Mouse (Mus musculus) neutrophil, adult 5-6 weeks (primary cell): ENCODE results near the gene Tepsin. TPM values are rescaled to one million over a fixed set of nuclear protein-coding genes. Genes with fewer than 3 reads are reported as not detected.

Experiments
- ATAC-seq: fragments of 151-379, 151-347 bp; 2 replicates; pipeline ENCODE4 v1.8.0; 2017; ENCODE audit warnings: mild to moderate bottlenecking, moderate TSS enrichment; ENCODE audit not compliant: insufficient number of reproducible peaks, poor library complexity, low FRiP score, severe bottlenecking; ENCODE audit errors: extremely low read depth
- total RNA-seq: library from RNA; stranded (forward); fragments of 200-1000 nt; gene quantifications from 2 replicates; pipeline ENCODE4 v1.2.3, GENCODE M21; 2017

Tepsin gene
- total RNA-seq, 1 experiment from 2014 or later: 30.6 TPM

- ATAC-seq: no peak
Measured at GRCm38 (mm10) chr11:120070286-120070930, 28.1 kb downstream of the Tepsin start.

DNA sequence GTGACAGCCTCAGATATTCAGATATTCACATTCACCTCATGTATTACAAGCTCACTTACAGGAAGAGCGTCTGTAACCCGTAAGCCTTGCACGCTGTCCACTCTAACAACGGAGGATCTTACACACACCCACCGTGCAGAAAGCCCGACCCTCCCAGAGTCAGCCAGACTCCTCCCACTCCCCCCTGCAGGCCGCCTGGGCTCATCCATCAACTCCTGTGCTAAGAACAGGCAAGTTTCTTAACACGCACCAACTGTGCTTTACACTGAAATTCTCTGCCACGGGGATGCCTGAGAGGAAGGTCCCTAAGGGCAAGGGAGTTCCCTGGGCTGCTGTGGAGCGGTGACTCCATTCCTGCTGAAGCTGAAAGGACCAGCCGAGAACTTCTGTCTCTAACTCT, 29.3 kb downstream of the Tepsin start:
- ATAC-seq: no peak

GRCm38 (mm10) chr11:120067834-120068233, 30.7 kb downstream of the Tepsin start:
- no peak for ATAC-seq

GRCm38 (mm10) chr11:120065291-120065690, 33.2 kb downstream of the Tepsin start:
- peak; percentile 45 for ATAC-seq

DNA sequence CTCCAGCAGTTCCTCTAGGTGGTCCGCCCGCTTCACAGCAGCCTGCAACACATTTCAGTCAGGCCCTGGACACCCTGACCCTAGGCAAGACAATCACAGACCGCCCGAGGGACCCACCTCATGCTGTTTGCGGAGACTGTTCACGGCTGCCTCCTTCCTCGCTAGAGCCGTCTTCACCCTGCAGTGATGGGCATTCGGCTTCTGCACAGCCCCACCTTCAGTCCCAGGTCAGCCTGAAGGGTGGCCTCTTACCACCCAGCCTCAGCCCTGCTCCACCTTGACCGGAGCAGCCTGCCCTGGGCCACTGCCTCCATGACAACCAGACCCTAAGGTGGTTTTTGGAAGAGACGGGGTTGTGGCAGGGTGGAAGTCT, 33.9 kb downstream of the Tepsin start:
- ATAC-seq: no peak

GRCm38 (mm10) chr11:120064006-120064667, 34.4 kb downstream of the Tepsin start:
- ATAC-seq: 0 out of 2 replicates have a peak, but pooled peaks have one; percentile 15

GRCm38 (mm10) chr11:120063326-120063725, 35.2 kb downstream of the Tepsin start:
- no peak for ATAC-seq

DNA sequence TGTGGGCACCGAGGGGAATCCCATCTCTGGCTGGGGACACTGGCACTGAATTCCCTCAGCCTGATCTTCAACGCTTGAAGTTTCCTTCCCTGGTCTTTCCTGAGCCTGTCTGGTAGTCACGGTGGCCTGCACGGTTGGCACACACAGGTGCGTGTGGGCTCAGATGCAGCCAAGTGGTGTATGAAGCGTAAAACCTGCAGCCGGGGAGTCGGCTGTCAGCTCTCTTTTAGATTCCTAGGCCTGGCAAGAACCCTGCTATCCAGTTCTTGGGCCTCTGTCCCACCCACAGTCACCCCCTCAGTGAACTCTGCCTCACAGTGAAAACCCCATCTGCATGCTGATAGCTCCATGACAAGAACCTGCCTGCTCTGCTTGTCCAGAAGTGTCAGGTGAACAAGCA, 37.9 kb downstream of the Tepsin start:
- no peak for ATAC-seq

DNA sequence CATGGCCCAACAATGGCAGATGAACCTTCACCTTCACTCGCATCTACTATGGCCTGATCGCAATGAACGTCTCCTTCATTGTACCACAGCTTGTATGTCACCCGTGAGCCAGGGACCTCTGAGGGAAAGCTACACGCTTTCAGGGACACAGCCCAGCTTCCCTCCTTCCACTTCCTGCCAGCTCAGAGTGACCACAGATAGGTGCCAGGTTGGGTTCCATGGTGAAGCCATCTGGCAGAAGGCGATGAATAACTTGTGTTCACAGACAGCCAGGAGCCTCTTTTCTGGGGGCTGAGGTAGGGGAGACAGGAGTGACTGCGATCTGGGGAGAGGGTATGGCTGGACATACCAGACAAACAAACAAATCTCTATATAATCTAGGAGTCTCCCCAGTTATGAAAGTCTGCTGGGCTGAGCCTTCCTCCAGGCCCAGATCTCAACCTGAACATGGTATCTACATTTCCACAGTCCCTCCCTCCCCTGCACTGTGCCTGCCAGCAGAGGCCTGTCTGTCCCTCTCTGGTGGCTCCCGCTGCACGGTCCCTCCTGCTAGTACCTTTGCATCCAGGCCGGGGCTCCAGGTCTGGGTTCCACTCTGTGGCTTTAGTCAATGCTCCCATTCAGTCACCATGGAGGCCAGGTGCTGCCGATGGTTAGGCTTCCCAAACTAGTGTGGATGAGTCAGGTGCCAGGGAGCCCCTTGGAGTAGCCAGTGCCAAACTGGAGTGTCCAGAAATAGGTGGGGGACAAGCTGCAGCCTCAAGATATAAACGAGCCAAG, 42.4 kb downstream of the Tepsin start:
- no peak for ATAC-seq

DNA sequence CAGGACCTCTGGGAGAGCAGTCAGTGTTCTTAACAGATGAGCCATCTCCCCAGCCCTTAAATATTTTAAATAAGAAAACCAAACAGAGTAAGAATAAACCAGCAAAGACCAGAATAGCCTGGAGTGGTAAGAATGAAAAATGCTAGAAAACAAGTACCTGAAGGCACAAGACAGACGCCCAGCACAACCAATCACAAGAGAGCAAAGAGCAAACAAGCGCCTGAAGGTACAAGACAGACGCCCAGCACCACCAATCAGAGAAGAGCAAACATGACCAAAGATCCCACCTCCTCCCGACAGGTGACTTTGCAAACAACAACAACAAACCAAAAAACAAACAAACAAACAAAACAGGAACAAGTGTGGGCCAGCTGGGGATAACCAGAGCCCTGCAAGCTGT, 44.7 kb downstream of the Tepsin start:
- ATAC-seq: no peak

DNA sequence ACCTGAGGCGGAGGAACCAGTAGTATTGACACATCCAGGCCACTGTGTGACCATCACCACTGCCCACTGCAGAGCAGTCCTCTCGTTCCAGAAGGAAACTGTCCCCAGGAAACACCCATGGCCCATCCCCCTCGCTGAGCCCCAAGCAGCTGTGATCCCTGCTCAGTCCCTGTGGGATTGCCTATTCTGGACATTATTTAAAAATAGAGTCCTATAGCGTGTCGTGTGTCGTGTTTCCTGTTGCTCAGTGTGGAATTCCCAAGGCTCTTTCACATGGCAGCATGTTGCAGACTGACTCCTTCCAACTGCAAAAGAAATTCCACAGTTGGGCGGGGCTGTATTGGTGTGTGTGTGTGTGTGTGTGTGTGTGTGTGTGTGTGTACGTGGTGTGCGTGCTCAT, 46.3 kb downstream of the Tepsin start:
- no peak for ATAC-seq

DNA sequence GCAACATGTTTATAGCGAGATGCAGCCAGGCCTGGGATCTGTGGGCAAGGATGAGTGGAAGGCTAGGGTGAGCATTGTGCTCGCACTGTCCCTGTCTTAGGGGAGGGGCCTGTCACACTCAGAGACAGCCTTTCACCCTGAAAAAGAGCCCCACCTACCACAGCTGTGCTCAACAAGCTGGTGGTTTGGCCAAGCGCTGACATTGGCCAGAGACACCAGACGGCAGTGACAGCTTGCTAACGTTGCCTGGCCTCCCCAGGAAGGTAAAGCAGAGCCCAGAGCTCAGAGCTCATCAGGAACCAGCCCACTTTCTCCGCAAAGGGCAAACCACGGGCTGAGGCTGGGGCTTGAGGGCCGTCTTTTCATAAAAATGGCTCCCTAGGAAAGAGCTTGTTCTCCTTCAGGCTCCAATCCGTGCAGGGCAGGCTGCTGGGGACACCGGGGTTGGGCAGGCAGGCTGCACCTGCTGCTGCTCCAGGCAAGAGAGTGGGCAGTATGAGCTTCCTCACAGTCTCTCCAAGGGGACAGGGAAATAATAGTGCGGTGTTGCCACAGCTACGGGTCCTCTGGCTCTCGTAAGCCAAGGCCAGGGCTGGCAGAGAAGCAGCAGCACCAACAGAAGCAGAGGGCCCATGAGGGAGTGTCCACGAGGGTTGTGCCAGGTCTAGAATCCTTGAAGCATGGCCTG, 47.3 kb downstream of the Tepsin start:
- no peak for ATAC-seq

DNA sequence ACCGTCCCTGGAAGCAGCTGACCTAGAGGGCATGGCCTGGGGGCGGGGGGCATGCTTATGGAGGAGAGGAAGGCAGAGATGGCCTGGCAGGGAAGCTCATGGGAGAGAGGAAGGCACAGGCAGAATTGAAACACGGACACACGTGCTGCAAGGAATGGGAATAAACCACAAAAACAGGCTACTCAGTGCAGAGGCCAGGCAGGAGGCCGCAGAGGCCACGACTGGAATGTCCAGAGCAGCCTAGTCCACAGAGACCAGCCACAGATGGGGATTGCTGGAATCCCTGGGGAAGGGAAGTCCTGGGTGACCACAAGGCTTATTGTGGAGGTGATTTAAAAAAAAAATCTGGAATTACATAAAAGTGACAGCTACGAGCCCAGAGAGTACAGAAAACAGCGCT, 49.5 kb downstream of the Tepsin start:
- no peak for ATAC-seq

DNA sequence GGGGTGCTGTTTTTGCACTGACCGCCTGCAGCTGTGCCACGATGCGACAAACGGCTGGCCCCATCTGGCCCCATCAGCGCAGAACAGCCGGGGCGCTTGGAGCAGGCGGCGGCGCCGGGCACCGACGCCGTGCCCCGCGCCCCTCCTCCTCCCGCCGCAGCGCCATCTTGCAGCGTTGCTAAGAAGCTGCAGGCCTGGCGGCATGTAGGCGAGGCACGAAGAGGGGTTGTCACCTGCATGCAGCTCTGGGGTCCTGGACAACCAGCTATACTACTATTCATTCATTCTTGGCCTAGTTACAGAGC, 50.3 kb downstream of the Tepsin start:
- ATAC-seq: no peak

DNA sequence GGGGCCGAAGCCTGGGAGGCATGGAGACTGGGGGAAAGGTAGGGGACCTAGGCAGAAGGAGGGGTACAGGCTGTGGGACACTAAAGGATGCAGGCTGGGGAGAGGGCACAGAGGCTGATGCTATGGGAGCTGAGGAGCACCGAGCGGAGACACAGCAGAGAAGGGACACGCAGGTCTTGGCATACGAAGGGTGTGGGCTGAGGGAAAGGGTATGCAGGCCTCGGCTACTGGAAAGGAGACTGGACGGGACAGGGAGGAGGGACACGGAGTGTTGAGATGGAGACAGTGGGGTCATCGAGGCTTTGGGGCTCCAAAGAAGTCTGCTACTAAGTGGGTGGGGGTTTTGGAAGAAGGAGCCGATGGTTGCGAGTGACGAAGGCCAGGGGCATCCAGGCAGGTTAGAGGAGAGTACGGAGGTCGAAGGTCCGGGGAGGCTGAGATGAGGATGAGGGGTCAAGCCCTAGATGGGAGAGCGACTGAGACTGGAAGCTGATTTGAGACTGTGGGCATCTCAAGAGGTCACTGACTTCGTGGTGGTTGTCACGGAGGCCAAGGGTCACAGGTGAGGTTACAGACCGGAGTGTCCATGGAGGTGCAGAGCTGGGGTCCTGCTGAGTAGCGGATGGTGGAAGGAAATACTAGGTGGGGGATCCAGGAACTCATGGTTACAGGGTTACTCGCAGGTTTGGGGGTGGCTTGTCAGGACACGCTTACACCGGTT, 50.8 kb downstream of the Tepsin start:
- no peak for ATAC-seq

DNA sequence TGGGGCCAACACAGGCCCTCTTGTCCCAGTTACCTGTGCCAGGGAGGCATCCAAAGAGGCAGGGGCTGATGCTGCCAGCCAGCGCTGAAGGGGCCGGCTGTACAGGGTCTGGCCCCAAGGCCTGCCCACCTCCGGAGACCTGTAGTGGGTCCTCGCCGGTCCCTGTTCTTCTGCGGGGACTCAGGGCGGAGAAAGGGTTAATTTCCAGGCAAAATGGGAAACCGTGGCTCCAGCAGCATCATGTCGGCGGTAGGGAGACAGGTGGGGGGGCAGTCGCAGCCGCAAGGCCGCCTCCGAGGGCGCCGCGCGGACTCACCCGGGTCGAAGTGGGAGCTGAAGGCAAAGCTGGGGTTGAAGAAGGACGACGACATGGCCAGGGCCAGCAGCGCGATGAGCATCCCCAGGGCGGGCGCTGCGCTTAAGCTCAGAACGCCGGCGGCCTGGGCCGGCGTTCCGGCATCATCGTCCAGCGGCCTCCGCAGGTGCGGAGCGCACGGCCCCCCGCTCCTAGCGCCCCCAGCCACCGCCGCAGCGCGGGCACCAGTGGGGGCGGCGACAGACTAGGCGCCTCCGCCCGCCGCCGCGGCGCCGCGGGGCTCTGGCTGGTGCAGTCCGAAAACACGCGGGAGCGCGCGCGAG, 51.9 kb downstream of the Tepsin start, which contains the start of gene Aatk:
Gene Aatk (minus strand): TSS at position 615 of the 639 bp plus-strand sequence.
- ATAC-seq: no peak

DNA sequence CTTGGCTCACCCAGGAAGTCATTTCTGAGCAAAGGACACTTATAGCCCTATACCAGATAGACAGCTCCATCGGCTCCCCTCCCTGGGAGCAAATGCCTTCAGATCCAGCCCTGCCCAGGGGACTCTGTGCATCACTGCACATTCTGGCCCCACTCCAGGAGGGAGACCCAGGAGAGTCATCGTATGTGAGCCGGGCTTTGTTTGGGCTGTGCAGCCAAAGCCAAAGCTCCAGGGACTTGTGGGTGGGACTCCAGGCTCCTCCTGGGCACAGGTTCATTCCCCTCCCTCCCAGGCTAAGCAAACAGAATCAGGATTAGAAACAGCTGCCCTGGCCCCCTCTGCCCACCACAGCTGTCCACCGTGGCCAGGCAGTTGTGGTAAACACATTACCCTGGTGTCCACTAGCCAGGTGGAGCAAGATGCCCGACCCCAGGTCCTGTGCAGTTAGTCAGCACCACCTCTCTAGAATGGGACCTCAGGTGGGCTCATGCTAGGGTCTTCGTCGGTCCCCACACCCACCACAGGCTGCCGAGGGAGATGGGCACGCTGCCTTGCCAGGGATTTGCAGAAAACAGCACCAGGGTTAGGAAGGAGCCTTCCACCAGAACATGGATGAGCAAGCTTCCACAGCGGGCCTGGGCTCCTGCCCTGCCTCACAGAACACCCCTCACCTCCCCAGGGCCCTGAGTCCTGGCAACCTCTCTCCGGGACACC, 52.5 kb downstream of the Tepsin start:
- ATAC-seq: no peak

DNA sequence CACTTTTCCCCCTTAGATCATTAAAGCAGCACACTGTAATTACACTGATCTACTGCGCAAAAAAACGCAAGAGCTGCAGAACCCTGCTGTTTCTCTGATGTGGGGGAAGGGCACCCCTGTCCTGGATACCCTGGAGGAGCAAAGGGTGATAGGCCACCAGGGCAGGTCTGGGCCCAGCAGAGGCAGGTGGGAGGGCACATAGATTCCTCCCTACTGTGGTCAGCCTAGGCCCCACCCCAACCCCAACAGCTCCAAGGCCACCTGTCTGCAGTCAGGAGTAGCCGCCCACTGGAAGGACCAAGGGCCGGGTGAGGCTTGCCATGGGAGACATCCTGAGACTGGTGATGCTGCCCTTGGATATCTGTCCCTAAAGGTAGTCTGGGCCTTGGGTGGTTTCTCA, 53.2 kb downstream of the Tepsin start:
- no peak for ATAC-seq
